Mouse (Mus musculus) liver, postnatal 0 days (tissue): ENCODE measurements around the gene Xylt2. TPM values are rescaled to one million over a fixed set of nuclear protein-coding genes. Genes with fewer than 3 reads are reported as not detected.

ENCODE experiments used
- ATAC-seq: fragments of 200-750 bp; cut with Nextera tagmentation; 2 replicates; pipeline ENCODE4 v1.8.0; 2017; ENCODE audit warnings: mild to moderate bottlenecking, moderate library complexity
- DNase-seq: peaks from one replicate; pipeline ENCODE4 v3.0.0-alpha.2; 2016
- H3K27ac ChIP-seq: fragments of 300-500 bp; sonication (generic); 2 replicates; pipeline ENCODE4 v1.5.1; 2014; ENCODE audit warnings: antibody characterized with exemption, moderate library complexity, mild to moderate bottlenecking, low read depth
- H3K27me3 ChIP-seq: fragments of 300-500 bp; sonication (generic); 2 replicates; pipeline ENCODE4 v1.6.1; 2014; ENCODE audit warnings: low read length, control low read depth, mixed read lengths; ENCODE audit not compliant: insufficient read depth
- H3K36me3 ChIP-seq: fragments of 300-500 bp; sonication (generic); replicated peaks from 2 replicates; pipeline ENCODE4 v1.6.1; 2014; ENCODE audit warnings: mild to moderate bottlenecking, control low read depth, low read length, moderate library complexity, mixed read lengths; ENCODE audit not compliant: insufficient read depth
- H3K4me1 ChIP-seq: fragments of 300-500 bp; sonication (generic); 2 replicates; pipeline ENCODE4 v1.6.1; 2014; ENCODE audit warnings: antibody characterized with exemption, mild to moderate bottlenecking, control low read depth; ENCODE audit not compliant: insufficient read depth
- H3K4me2 ChIP-seq: fragments of 300-500 bp; sonication (generic); 2 replicates; pipeline ENCODE4 v1.6.1; 2014; ENCODE audit warnings: low read depth, mild to moderate bottlenecking, low read length, moderate library complexity, mixed read lengths
- H3K4me3 ChIP-seq: fragments of 300-500 bp; sonication (generic); 2 replicates; pipeline ENCODE4 v1.5.1; 2014; ENCODE audit warnings: low read depth, low read length
- H3K9ac ChIP-seq: fragments of 300-500 bp; sonication (generic); replicated peaks from 2 replicates; pipeline ENCODE4 v1.6.1; 2014; ENCODE audit warnings: mild to moderate bottlenecking, moderate library complexity
- H3K9me3 ChIP-seq: fragments of 300-500 bp; sonication (generic); 2 replicates; pipeline ENCODE4 v1.6.1; 2016; ENCODE audit warnings: mild to moderate bottlenecking, control low read depth, low read length, mixed read lengths
- CTCF ChIP-seq: sonication (generic); IDR thresholded peaks from 2 replicates; pipeline ENCODE4 v1.5.1; 2016; ENCODE audit warnings: antibody characterized with exemption, low read depth
- EP300 ChIP-seq: IDR thresholded peaks from 2 replicates; pipeline ENCODE4 v1.6.1; 2016; ENCODE audit warnings: antibody characterized with exemption, low read depth, mild to moderate bottlenecking
- WGBS: fragments of 180-500 bp; shearing (Covaris S2); extraction: QIAGEN DNeasy Blood & Tissue Kit; methylation state at CpG from one replicate; pipeline ENCODE4 v1.1.7; 2014; ENCODE audit not compliant: insufficient replicate concordance; 5-methylcytosine and 5-hydroxymethylcytosine counted together
- polyA plus RNA-seq: library from polyadenylated mRNA; unstranded; fragments of >200 nt; fragmentation: Nextera tagmentation; extraction: Ambion mirVana; gene quantifications from 2 replicates; pipeline ENCODE4 v1.2.1, GENCODE M21; 2015

The Xylt2 gene
- polyA plus RNA-seq, 1 experiment from 2014 or later = 2.7 TPM

DNA sequence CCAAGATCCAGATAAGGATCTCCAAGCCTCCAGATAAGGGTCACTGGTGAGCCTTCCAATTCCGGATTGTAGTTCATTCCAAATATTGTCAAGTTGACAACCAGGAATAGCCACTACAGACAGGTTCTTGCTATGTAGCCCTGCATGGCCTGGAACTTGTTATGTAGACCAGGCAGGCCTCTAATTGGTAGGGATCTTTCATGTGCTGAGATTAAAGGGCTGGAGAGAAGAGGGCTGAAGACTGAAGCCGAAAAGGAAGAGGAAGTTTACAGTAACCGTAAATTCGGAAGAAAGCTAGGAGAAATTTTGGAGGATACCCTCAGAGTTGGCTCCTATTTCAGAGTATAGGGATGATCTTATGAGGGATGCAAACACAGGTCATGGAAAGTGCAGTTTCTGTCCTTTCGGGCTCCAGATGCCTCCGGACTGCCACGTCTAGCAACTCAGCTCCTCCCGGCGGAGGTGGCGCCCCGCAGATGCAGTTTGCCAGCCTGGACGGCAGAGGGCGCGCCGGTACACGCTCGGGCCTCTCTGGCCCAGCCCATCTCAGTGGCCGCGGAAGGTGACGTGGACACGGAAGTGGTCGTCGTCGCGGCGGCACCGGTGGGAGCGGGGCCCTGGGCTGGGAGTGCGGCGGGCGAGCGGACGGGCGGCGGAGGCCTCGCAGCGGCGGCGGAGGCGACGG, 48.0 kb downstream of the Xylt2 start, which contains the start of gene Lrrc59:
Lrrc59 (plus strand) TSS at position 569 of the 685 bp plus-strand sequence.
- Histone ChIP-seq H3K4me3 (peak within 1 kb of the TSS; percentile 85), H3K4me2 (peak within 1 kb of the TSS; percentile 88), H3K9ac (peak within 1 kb of the TSS; percentile 86), H3K4me1 (peaks cover 10% of the 10 kb centered on the region), H3K27me3 (no peaks in the 10 kb centered on the region), H3K9me3 (no peaks in the 10 kb centered on the region), H3K27ac (peak within 1 kb of the TSS; percentile 80), H3K36me3 (peaks cover 25% of the 10 kb centered on the region)
- ATAC-seq (peak; percentile 93), DNase-seq (peak; percentile 96)
- no peak for TF ChIP-seq EP300
- peak; percentile 99 for TF ChIP-seq CTCF
- 4% methylated on average over 39 of the region's 41 CpGs for WGBS

DNA sequence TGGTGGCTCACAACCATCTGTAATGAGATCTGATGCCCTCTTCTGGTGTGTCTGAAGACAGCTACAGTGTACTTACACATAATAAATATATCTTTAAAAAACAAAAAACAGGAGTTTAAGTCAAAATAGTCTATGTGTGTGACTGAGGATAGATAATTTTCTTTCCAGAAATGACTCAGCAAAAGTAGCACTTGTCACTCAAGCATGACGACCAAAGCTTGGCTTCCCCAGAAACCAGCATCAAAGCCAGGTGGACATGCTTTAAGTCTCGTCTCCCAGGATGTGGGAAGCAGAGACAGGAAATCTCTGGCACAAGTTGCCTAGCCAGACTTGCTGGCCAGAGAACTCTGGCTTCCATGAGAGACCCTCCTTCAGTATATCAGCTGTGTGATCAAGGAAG, 55.2 kb downstream of the Xylt2 start:
- Histone ChIP-seq H3K9ac (no peak overlapping the region), H3K4me2 (no peak overlapping the region), H3K27ac (no peak overlapping the region), H3K9me3 (no peaks in the 10 kb centered on the region), H3K27me3 (no peaks in the 10 kb centered on the region), H3K36me3 (no peaks in the 10 kb centered on the region), H3K4me3 (no peak overlapping the region), H3K4me1 (no peaks in the 10 kb centered on the region)
- TF ChIP-seq CTCF (no peak), EP300 (no peak)
- 44% methylated on average over 2 of the region's 2 CpGs for WGBS
- ATAC-seq (no peak), DNase-seq (no peak)

DNA sequence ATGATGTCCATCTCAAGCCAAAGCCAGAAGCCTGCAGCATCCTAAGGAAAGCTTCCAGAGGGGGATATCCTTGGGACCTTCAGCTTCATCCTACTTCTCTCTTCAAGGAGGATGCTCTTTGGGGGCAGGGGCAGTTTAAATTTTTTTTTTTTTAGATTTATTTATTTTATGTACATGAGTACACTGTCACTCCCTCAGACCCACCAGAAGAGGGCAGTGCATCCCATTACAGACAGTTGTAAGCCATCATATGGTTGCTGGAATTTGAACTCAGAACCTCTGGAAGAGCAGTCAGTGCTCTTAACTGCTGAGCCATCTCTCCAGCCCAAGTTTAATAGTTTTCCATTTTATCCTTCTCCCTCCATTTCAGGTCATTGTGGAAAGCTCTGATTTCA, 55.9 kb downstream of the Xylt2 start:
- TF ChIP-seq CTCF (peak; percentile 38), EP300 (no peak)
- DNase-seq (no peak), ATAC-seq (no peak)
- Histone ChIP-seq H3K9ac (no peak overlapping the region), H3K4me3 (no peak overlapping the region), H3K4me1 (no peaks in the 10 kb centered on the region), H3K27me3 (no peaks in the 10 kb centered on the region), H3K27ac (no peak overlapping the region), H3K9me3 (no peaks in the 10 kb centered on the region), H3K36me3 (no peaks in the 10 kb centered on the region), H3K4me2 (no peak overlapping the region)

DNA sequence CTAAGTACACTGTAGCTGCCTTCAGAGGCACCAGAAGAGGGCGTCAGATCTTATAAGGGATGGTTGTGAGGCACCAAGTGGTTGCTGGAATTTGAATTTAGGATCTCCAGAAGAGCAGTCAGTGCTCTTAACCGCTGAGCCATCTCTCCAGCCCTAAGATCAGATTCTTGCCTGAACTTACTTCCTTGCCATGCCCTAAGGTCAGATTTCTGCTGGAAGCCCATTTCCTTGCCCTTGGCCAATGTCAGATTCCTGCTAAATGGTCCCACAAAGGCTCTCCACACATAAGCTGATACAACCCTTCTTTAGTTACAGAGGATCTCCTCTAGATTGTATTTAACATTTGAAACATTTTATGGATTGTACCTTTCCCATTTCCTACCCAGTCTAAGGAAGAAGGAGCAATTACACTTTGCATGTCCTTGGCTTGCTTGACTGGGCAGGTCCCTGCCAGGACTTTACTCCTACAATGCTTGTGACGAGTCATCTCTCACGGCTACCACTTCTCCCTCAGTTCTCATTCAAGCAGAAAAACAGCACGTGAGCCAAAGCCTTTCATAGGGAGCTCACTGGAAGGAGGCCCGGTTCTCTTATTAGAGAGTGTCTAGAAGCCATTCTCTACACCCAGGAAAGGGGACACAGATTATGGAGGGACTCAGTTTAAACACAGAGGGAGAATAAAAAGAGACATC, 56.4 kb downstream of the Xylt2 start:
- Histone ChIP-seq H3K9ac (no peak overlapping the region), H3K4me3 (no peak overlapping the region), H3K9me3 (no peaks in the 10 kb centered on the region), H3K36me3 (no peaks in the 10 kb centered on the region), H3K27ac (no peak overlapping the region), H3K4me2 (no peak overlapping the region), H3K4me1 (no peaks in the 10 kb centered on the region), H3K27me3 (no peaks in the 10 kb centered on the region)
- ATAC-seq (no peak), DNase-seq (no peak)
- TF ChIP-seq EP300 = no peak
- 0 out of 2 replicates have a peak, but pooled peaks have one; percentile 4 for TF ChIP-seq CTCF
- WGBS = 49% methylated on average over 6 of the region's 6 CpGs

DNA sequence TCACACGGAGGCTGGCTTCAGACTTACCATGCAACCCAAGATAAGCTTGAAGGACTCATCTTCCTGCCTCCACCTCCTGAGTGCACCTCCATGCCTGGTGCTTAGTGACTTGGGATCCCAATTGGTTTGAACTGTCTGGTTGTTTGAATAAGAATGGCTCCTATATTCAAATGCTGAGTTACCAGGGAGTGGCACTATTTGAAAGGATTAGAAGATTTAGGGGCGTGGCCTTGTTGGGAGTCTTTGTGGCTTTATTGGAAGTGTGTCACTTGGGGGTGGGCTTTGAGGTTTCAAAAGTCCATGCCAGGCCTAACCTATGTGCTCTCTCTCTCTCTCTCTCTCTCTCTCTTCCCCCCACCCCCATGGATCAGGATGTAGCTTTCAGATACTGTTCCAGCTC, 59.7 kb downstream of the Xylt2 start:
- H3K27ac ChIP-seq = no peak overlapping the region
- TF ChIP-seq EP300 (no peak), CTCF (no peak)
- ATAC-seq (no peak), DNase-seq (no peak)
- WGBS = 83% methylated on average over 2 of the region's 2 CpGs
- H3K9ac ChIP-seq = no peak overlapping the region
- no peaks in the 10 kb centered on the region for H3K36me3 ChIP-seq
- no peaks in the 10 kb centered on the region for H3K27me3 ChIP-seq
- no peaks in the 10 kb centered on the region for H3K9me3 ChIP-seq
- no peak overlapping the region for H3K4me2 ChIP-seq
- H3K4me3 ChIP-seq = no peak overlapping the region
- H3K4me1 ChIP-seq = 0 out of 2 replicates have a peak, but pooled peaks cover 5% of the 10 kb centered on the region

DNA sequence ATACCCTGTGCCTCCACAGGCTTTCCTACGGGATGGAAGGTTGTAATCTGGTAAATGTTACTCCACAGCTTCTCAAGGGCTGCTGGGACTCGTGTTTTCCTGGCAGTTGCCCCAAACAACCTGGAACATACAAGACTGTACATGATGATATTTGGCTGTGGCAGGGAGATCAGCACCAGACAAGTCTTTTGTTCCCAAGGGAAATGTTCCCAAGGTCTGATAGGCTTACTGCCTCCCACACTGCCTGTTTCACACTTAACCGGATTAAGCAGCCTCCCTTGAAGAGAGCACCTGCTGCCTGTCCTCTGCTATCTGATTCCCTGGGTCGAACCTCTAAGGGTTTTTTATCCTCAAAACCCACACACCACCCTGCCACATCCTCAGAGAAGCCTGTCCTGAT, 61.8 kb downstream of the Xylt2 start:
- 44% methylated on average over 4 of the region's 4 CpGs for WGBS
- TF ChIP-seq CTCF = no peak
- TF ChIP-seq EP300 = no peak
- 0 out of 2 replicates have a peak, but pooled peaks cover 5% of the 10 kb centered on the region for H3K4me1 ChIP-seq
- ATAC-seq (no peak), DNase-seq (no peak)
- no peaks in the 10 kb centered on the region for H3K9me3 ChIP-seq
- no peak overlapping the region for H3K4me3 ChIP-seq
- H3K9ac ChIP-seq = no peak overlapping the region
- no peaks in the 10 kb centered on the region for H3K36me3 ChIP-seq
- no peak overlapping the region for H3K4me2 ChIP-seq
- H3K27me3 ChIP-seq = no peaks in the 10 kb centered on the region
- no peak overlapping the region for H3K27ac ChIP-seq
